Comparison of ENCODE assay signal across 8 mouse cellular contexts in genomic region chr11:50024833-50025720, GRCm38 (mm10). TPM values are rescaled to one million over a fixed set of nuclear protein-coding genes. Genes with fewer than 3 reads are reported as not detected.
A peak's percentile ranks its signal among the peaks of the same experiment; 100 is the strongest.
DNase-seq lines count a peak whose midpoint lies in the region; ATAC-seq and TF ChIP-seq lines count a peak whose summit lies in the region.

TSS of gene Rnf130 (plus strand) at chr11:50025346.

- no peaks in the 10 kb centered on the region for H3K36me3 ChIP-seq in limb, embryonic 13.5 days
- no peaks in the 10 kb centered on the region for H3K36me3 ChIP-seq in midbrain, embryonic 15.5 days (replicated peaks)
- H3K36me3 ChIP-seq in spleen, adult 2 months (ENCODE audit: control insufficient read depth, insufficient read depth, low read length): no peaks in the 10 kb centered on the region

- DNase-seq in 416B (ENCODE audit: low read depth): peak; percentile 90
- DNase-seq in brain, adult 2 months (ENCODE audit: low read depth, low spot score): peak; percentile 97
- DNase-seq in heart, adult 9 months (ENCODE audit: low spot score in 2 of 2): peak; percentile 95 to 96
- DNase-seq in kidney, adult 9 months: peak; percentile 97
- DNase-seq in spleen, adult 2 months (ENCODE audit: low read depth in 1 of 2, low spot score in 2 of 2): peak; percentile 84 to 92

- peak; percentile 63 for TF ChIP-seq POLR2A in embryonic fibroblast, embryonic 13.5 days (IDR thresholded peaks at IDR 0.05; ENCODE audit: low read depth, low read length)
- TF ChIP-seq POLR2A in spleen, adult 2 months (IDR thresholded peaks at IDR 0.05; ENCODE audit: low read depth, low read length): peak; percentile 50

- H3K4me1 ChIP-seq in embryonic fibroblast, embryonic 13.5 days (ENCODE audit: control insufficient read depth, insufficient read depth, low read length): no peaks in the 10 kb centered on the region
- peaks cover 32% of the 10 kb centered on the region for H3K4me1 ChIP-seq in limb, embryonic 13.5 days
- peaks cover 37% of the 10 kb centered on the region for H3K4me1 ChIP-seq in midbrain, embryonic 15.5 days
- peaks cover 7% of the 10 kb centered on the region; the same call in 1 of the 2 replicates for H3K4me1 ChIP-seq in spleen, adult 2 months (ENCODE audit: control insufficient read depth, insufficient read depth, insufficient read length)

- peak within 1 kb of the TSS; percentile 75 for H3K4me2 ChIP-seq in limb, embryonic 13.5 days (replicated peaks)
- peak within 1 kb of the TSS; percentile 57 for H3K4me2 ChIP-seq in midbrain, embryonic 15.5 days

- ATAC-seq in limb, embryonic 13.5 days (ENCODE audit: low FRiP score, low read depth): peak; percentile 90
- peak; percentile 92 for ATAC-seq in midbrain, embryonic 15.5 days (replicated peaks)

- peak within 1 kb of the TSS; percentile 12; the same call in 1 of the 2 replicates for H3K27ac ChIP-seq in embryonic fibroblast, embryonic 13.5 days (ENCODE audit: insufficient read depth, low read length)
- peak within 1 kb of the TSS; percentile 87 for H3K27ac ChIP-seq in limb, embryonic 13.5 days
- H3K27ac ChIP-seq in midbrain, embryonic 15.5 days: peak within 1 kb of the TSS; percentile 99
- peak within 1 kb of the TSS; percentile 95 for H3K27ac ChIP-seq in spleen, adult 2 months (ENCODE audit: insufficient read depth, low read length)

- H3K9me3 ChIP-seq in limb, embryonic 13.5 days: no peaks in the 10 kb centered on the region
- no peaks in the 10 kb centered on the region for H3K9me3 ChIP-seq in midbrain, embryonic 15.5 days

- peak within 1 kb of the TSS; percentile 67 for H3K4me3 ChIP-seq in embryonic fibroblast, embryonic 13.5 days (ENCODE audit: insufficient read depth, low read length)
- H3K4me3 ChIP-seq in limb, embryonic 13.5 days: peak within 1 kb of the TSS; percentile 94
- peak within 1 kb of the TSS; percentile 97 for H3K4me3 ChIP-seq in midbrain, embryonic 15.5 days
- H3K4me3 ChIP-seq in spleen, adult 2 months (ENCODE audit: extremely low read depth, insufficient read depth, insufficient read length): peak within 1 kb of the TSS; percentile 80

- under 1% methylated on average over 86 of the region's 129 CpGs for whole genome bisulfite sequencing in limb, embryonic 13.5 days
- under 1% methylated on average over 83 of the region's 129 CpGs for WGBS in midbrain, embryonic 15.5 days
- WGBS in spleen, adult 2 months: 3% methylated on average over 129 of the region's 129 CpGs

- peak within 1 kb of the TSS; percentile 97 for H3K9ac ChIP-seq in limb, embryonic 13.5 days
- H3K9ac ChIP-seq in midbrain, embryonic 15.5 days: peak within 1 kb of the TSS; percentile 97

- TF ChIP-seq CTCF in embryonic fibroblast, embryonic 13.5 days (IDR thresholded peaks at IDR 0.05; ENCODE audit: borderline replicate concordance, insufficient read depth, low read length): no peak
- TF ChIP-seq CTCF in spleen, adult 2 months (IDR thresholded peaks at IDR 0.05; ENCODE audit: extremely low read depth, insufficient read depth, insufficient read length, insufficient replicate concordance): no peak

- H3K27me3 ChIP-seq in limb, embryonic 13.5 days: peaks cover 5% of the 10 kb centered on the region; the same call in 1 of the 2 replicates
- H3K27me3 ChIP-seq in midbrain, embryonic 15.5 days (replicated peaks): no peaks in the 10 kb centered on the region
- 0 out of 2 replicates have a peak, but pooled peaks cover 2% of the 10 kb centered on the region for H3K27me3 ChIP-seq in spleen, adult 2 months (ENCODE audit: control insufficient read depth, insufficient read depth, low read length)

RNA-seq across cellular contexts. Expression of gene Rnf130, which starts in this region (rescaled TPM):
- 28.5 and 31.9 TPM in 2 replicates for polyA plus RNA-seq in embryonic fibroblast, embryonic 13.5 days (2011; ENCODE audit: insufficient read length, low read depth, missing spikeins)
- polyA plus RNA-seq in limb, embryonic 13.5 days (2015; fragmentation: Nextera tagmentation; extraction: Ambion mirVana): 85.6 and 88.8 TPM in 2 replicates
- 67.9 and 68.2 TPM in 2 replicates for polyA plus RNA-seq in midbrain, embryonic 15.5 days (2015; fragmentation: Nextera tagmentation; extraction: Ambion mirVana)
- 52.5 and 70.3 TPM in 2 replicates for polyA plus RNA-seq in spleen, adult 2 months (2012; rRNA removed)

Comparison
In these comparisons a context has a peak if more than half of its experiments do, and no peak if none do; other contexts are left out.
1. Peak in every context shown above with its lines: DNase-seq, ATAC-seq, H3K4me3 ChIP-seq and H3K27ac ChIP-seq.
2. H3K27ac ChIP-seq: peak in every context shown above with its lines; median percentile 99 in midbrain, embryonic 15.5 days; 95 in spleen, adult 2 months; 87 in limb, embryonic 13.5 days; 12 in embryonic fibroblast, embryonic 13.5 days.